Mouse (Mus musculus): ENCODE measurements around the gene Mvd. TPM values are rescaled to one million over a fixed set of nuclear protein-coding genes. Genes with fewer than 3 reads are reported as not detected.
A peak's percentile ranks its signal among the peaks of the same experiment; 100 is the strongest.

Mvd gene
- polyA plus RNA-seq, 1 experiment = 6.3 TPM

GRCm38 (mm10) chr8:122430058-122430636 is 13.1 kb downstream of the Mvd start:
- peak; percentile 66 for TF ChIP-seq POLR2A (IDR thresholded peaks at IDR 0.05; ENCODE audit: borderline replicate concordance, control insufficient read depth, low read depth, low read length)
- TF ChIP-seq CTCF (IDR thresholded peaks at IDR 0.05; ENCODE audit: control insufficient read depth, insufficient read depth, low read length) = peak; percentile 20; the same call in 1 of the 2 replicates
- Histone ChIP-seq H3K4me3 (replicated peaks; ENCODE audit: control insufficient read depth, low read depth, low read length) (peak overlapping the region; percentile 28), H3K27ac (ENCODE audit: control insufficient read depth, insufficient read depth, low read depth, low read length, poor library complexity) (peak overlapping the region; percentile 95), H3K4me1 (ENCODE audit: control insufficient read depth, insufficient read depth, low read length) (peaks cover 5% of the 10 kb centered on the region; the same call in 1 of the 2 replicates)
- 10% methylated on average over 10 of the region's 10 CpGs for WGBS

DNA sequence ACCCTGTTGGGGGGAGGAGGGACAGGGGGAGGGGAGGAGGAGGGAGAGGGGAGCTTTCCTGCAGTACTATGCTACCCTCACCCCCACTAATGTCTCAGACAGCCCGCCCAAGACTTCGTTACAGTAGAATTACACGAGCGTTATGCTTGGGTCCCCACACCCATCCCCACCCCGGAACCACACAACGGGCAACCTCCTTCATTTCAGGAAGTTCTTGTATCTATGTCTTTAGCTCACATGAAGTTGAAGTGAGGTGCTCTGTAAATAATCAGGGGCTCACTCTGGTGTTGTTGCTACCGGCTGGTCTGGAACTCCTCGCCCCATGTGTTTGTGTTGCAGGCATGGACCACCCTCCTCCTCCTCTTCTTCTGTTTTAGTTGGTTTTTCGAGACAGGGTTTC is 15.1 kb downstream of the Mvd start:
- 35% methylated on average over 9 of the region's 9 CpGs for WGBS
- peak overlapping the region; percentile 63 for H3K27ac ChIP-seq (ENCODE audit: control insufficient read depth, insufficient read depth, low read depth, low read length, poor library complexity)
- H3K4me3 ChIP-seq (replicated peaks; ENCODE audit: control insufficient read depth, low read depth, low read length) = no peak overlapping the region
- peaks cover 5% of the 10 kb centered on the region; the same call in 1 of the 2 replicates for H3K4me1 ChIP-seq (ENCODE audit: control insufficient read depth, insufficient read depth, low read length)
- TF ChIP-seq POLR2A (IDR thresholded peaks at IDR 0.05; ENCODE audit: borderline replicate concordance, control insufficient read depth, low read depth, low read length) = no peak
- no peak for TF ChIP-seq CTCF (IDR thresholded peaks at IDR 0.05; ENCODE audit: control insufficient read depth, insufficient read depth, low read length)

- no peak overlapping the region for H3K4me3 ChIP-seq (replicated peaks; ENCODE audit: control insufficient read depth, low read depth, low read length)
- WGBS = 83% methylated on average over 7 of the region's 7 CpGs
- H3K4me1 ChIP-seq (ENCODE audit: control insufficient read depth, insufficient read depth, low read length) = peaks cover 5% of the 10 kb centered on the region; the same call in 1 of the 2 replicates
- TF ChIP-seq POLR2A (IDR thresholded peaks at IDR 0.05; ENCODE audit: borderline replicate concordance, control insufficient read depth, low read depth, low read length) (no peak), CTCF (IDR thresholded peaks at IDR 0.05; ENCODE audit: control insufficient read depth, insufficient read depth, low read length) (no peak)
- peak overlapping the region; percentile 37; the same call in 1 of the 2 replicates for H3K27ac ChIP-seq (ENCODE audit: control insufficient read depth, insufficient read depth, low read depth, low read length, poor library complexity)
Observed at GRCm38 (mm10) chr8:122427607-122428006, 15.6 kb downstream of the Mvd start.

DNA sequence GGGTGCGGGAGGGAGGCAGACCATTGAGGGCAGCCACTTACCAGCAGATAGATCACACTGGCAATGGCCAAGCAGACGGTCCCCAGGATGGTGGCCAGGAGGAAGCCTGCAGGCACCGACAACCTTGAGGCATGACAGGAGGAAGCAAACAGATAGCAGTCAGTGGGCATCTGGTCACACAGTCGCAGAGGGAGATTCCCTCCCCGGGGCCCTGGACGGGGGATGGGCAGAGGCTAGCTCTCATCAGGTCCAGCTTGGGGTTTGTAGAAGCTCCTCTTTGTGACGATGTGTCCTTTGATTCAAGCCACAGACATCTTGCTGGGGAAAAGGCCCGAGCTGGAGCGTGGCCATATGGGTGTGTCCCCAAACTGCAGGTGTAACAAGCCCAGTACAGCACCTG is 17.1 kb downstream of the Mvd start:
- WGBS = 79% methylated on average over 9 of the region's 9 CpGs
- Histone ChIP-seq H3K4me3 (replicated peaks; ENCODE audit: control insufficient read depth, low read depth, low read length) (no peak overlapping the region), H3K27ac (ENCODE audit: control insufficient read depth, insufficient read depth, low read depth, low read length, poor library complexity) (no peak overlapping the region), H3K4me1 (ENCODE audit: control insufficient read depth, insufficient read depth, low read length) (peaks cover 5% of the 10 kb centered on the region; the same call in 1 of the 2 replicates)
- TF ChIP-seq POLR2A (IDR thresholded peaks at IDR 0.05; ENCODE audit: borderline replicate concordance, control insufficient read depth, low read depth, low read length) = no peak
- TF ChIP-seq CTCF (IDR thresholded peaks at IDR 0.05; ENCODE audit: control insufficient read depth, insufficient read depth, low read length) = no peak

DNA sequence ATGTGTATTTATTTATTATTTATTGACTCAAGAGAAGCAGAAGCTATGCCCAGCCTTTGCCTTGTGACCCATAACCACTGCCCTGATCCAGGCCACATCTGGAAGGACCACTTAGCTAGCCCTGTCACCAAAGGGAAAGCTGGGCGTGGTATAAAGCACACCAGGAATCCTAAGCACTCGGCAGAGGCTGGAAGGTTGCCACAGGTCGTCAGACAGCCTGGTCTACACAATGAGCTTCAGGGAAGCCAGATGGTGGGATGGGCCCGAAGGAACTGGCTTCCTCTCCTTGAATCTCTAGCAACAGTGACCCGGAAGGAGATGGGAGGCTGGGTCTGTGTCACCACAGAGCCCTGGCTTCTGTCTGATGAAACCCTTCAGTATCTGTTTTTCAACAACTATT is 19.6 kb downstream of the Mvd start:
- Histone ChIP-seq H3K4me3 (replicated peaks; ENCODE audit: control insufficient read depth, low read depth, low read length) (no peak overlapping the region), H3K27ac (ENCODE audit: control insufficient read depth, insufficient read depth, low read depth, low read length, poor library complexity) (no peak overlapping the region), H3K4me1 (ENCODE audit: control insufficient read depth, insufficient read depth, low read length) (peaks cover 5% of the 10 kb centered on the region; the same call in 1 of the 2 replicates)
- WGBS = 74% methylated on average over 5 of the region's 5 CpGs
- TF ChIP-seq POLR2A (IDR thresholded peaks at IDR 0.05; ENCODE audit: borderline replicate concordance, control insufficient read depth, low read depth, low read length) = no peak
- TF ChIP-seq CTCF (IDR thresholded peaks at IDR 0.05; ENCODE audit: control insufficient read depth, insufficient read depth, low read length) = no peak

- no peak overlapping the region for H3K27ac ChIP-seq (ENCODE audit: control insufficient read depth, insufficient read depth, low read depth, low read length, poor library complexity)
- TF ChIP-seq CTCF (IDR thresholded peaks at IDR 0.05; ENCODE audit: control insufficient read depth, insufficient read depth, low read length) (no peak), POLR2A (IDR thresholded peaks at IDR 0.05; ENCODE audit: borderline replicate concordance, control insufficient read depth, low read depth, low read length) (no peak)
- no peak overlapping the region for H3K4me3 ChIP-seq (replicated peaks; ENCODE audit: control insufficient read depth, low read depth, low read length)
- H3K4me1 ChIP-seq (ENCODE audit: control insufficient read depth, insufficient read depth, low read length) = peaks cover 3% of the 10 kb centered on the region; the same call in 1 of the 2 replicates
- 90% methylated on average over 24 of the region's 24 CpGs for WGBS
Observed at GRCm38 (mm10) chr8:122423217-122423616, 20.0 kb downstream of the Mvd start.

- no peak within 1 kb of the TSS for H3K27ac ChIP-seq (ENCODE audit: control insufficient read depth, insufficient read depth, low read depth, low read length, poor library complexity)
- TF ChIP-seq POLR2A (IDR thresholded peaks at IDR 0.05; ENCODE audit: borderline replicate concordance, control insufficient read depth, low read depth, low read length) (no peak), CTCF (IDR thresholded peaks at IDR 0.05; ENCODE audit: control insufficient read depth, insufficient read depth, low read length) (no peak)
- WGBS = 85% methylated on average over 14 of the region's 14 CpGs
- no peak within 1 kb of the TSS for H3K4me3 ChIP-seq (replicated peaks; ENCODE audit: control insufficient read depth, low read depth, low read length)
- H3K4me1 ChIP-seq (ENCODE audit: control insufficient read depth, insufficient read depth, low read length) = no peaks in the 10 kb centered on the region
Observed at GRCm38 (mm10) chr8:122421376-122422070, 21.7 kb downstream of the Mvd start, which contains the start of gene Il17c. Gene Il17c (plus strand): TSS chr8:122422020.

GRCm38 (mm10) chr8:122419881-122420555 is 23.2 kb downstream of the Mvd start:
- WGBS = 83% methylated on average over 9 of the region's 9 CpGs
- no peak for TF ChIP-seq CTCF (IDR thresholded peaks at IDR 0.05; ENCODE audit: control insufficient read depth, insufficient read depth, low read length)
- no peak for TF ChIP-seq POLR2A (IDR thresholded peaks at IDR 0.05; ENCODE audit: borderline replicate concordance, control insufficient read depth, low read depth, low read length)
- Histone ChIP-seq H3K27ac (ENCODE audit: control insufficient read depth, insufficient read depth, low read depth, low read length, poor library complexity) (no peak overlapping the region), H3K4me1 (ENCODE audit: control insufficient read depth, insufficient read depth, low read length) (no peaks in the 10 kb centered on the region; the same call in 1 of the 2 replicates), H3K4me3 (replicated peaks; ENCODE audit: control insufficient read depth, low read depth, low read length) (no peak overlapping the region)

Measured in bone marrow, adult 2 months (tissue).